Mouse (Mus musculus) kidney, postnatal 25 days (tissue): ENCODE measurements around the gene Usf3.

ENCODE experiments used
- DNase-seq, 2 experiments: peaks; one replicate each; pipeline ENCODE4 v3.0.0; 2021; ENCODE audit warnings: mixed read lengths in 2 of 2

Gene Usf3

DNA sequence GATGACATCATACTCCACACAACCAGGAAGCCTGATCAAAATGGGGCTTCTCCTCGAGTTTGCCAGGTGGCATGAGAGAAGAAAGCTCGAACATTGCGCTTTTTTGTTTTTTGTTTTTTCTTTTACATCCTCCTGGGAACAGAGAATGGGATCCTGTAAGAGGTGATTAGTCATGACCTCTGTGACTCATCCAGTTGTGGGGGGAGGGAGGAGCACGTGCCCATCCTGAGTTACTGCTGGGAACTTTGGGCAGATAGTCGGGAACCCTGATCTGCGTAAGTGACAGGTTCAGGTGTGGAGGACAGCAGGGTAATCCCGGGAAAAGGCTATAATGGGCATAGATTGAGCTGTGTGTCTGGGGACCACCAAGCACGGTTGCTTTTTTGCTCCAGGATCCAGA, 67.4 kb downstream of the Usf3 start:
- DNase-seq, result no peak

GRCm38 (mm10) chr16:44242633-44243032, 69.6 kb downstream of the Usf3 start:
- DNase-seq, result peak; percentile 75 to 81

DNA sequence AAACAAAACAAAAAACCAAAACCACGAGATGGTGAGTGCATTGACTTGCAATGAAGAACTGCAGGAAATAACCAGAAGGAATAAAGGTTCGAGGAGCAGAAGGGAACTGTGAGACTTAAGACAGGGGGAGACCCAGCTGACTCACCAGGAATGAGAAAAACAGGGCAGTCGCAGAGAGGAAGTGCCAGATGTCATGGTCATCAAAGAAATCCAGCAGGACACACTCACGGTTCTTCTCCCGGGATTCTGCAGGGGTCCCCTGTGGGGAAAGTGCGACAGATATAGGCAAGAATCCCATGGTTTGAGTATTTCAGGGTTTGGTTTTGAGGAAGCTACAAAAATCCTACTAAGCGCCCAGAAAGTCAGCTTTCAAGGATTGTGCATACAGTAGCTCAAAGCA, 70.3 kb downstream of the Usf3 start:
- DNase-seq, result no peak

- DNase-seq, result no peak
Observed at GRCm38 (mm10) chr16:44249985-44250384, 76.9 kb downstream of the Usf3 start.

GRCm38 (mm10) chr16:44252735-44253134, 79.7 kb downstream of the Usf3 start:
- DNase-seq, result no peak

DNA sequence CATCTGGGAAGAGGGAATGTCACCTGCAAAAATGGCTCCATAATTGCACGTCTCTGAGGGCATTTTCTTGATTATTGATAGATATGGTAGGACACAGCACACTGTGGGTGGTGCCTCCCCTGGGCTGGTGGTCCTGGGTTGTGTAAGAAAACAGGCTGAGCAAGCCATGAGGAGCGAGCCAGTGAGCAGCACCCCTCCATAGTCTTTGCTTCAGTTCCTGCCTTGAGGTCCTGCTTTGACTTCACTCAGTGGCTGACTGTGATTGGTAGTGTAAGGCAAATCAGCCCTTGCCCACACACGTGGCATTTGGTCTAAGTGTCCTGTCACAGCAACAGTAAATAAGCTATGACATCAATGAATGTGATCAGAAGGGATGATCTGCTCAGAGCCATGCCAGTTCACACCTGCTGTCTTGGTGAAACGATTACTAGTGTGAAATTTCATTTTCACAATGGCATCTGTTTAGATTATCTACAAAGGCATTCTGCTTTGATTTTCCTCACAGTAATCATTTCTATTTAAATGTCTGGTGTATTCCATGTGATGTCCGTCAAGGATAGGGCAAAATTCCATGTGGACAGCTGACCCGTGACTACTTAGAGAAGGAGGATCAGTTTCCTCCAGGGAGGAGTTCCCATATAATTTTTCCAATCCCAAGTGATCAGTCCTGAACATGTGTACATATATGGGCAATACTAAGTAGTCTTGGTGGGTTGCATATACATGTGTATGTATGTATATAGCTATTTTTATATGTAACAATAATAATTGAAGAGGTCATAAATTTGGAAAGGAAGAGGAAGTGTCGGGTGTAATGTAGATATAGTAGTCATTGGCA, 81.0 kb downstream of the Usf3 start:
- no peak for DNase-seq

DNA sequence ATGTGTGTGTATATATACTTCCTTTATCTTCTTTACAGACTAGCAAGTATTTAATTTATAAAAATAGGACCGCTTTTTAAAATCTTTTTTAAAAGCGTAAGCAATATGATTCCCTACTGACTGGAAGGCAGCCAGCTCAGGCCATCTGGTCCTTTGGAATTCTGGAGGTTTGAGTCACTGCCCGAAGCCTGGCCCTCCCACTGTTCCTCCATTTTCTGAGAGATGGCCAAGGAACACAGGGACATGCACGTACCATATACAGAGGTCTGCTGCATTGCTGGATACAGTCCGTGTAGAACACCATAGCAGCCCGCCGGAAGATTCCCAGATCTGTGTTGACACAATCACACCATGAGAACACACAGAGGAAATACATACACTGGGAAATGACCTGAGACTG, 81.7 kb downstream of the Usf3 start:
- peak in 1 of 2 experiments; percentile 22 for DNase-seq

GRCm38 (mm10) chr16:44257476-44257875, 84.4 kb downstream of the Usf3 start:
- peak in 1 of 2 experiments; percentile 24 for DNase-seq

DNA sequence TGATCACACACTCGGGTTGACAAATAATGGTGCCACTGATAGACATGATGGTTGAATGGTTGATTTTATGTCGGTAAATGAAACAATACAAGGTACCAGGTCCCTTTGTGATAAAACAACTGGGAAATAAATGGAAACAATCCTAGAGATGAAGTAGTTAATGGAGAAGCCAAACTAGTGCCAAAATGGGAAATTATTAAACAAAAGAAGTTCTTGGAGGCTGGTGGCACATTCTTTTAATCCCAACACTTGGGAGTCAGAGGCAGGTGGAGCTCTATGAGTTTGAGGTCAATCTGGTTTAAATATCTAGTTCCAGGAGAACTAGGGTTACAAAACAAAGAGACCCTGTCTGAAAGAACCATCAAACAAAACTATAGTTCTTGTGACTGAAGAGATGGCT, 91.9 kb downstream of the Usf3 start:
- DNase-seq, result no peak

DNA sequence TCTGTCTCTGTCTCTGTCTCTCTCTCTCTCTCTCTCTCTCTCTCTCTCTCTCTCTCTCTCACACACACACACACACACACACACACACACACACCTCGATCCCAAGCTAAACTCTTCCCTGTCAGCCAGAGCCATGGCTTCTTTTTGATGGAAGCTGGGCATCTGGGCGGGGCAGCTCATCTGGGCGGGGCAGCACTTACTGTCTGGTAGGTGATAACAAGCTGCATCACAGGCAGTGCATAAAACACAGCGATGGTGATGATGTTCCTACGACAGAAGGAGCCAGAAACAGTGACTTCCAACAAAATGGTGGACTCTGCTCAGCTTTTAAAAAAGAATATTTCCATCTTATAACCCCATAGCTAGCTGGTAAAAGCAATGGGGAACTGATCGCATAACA, 92.5 kb downstream of the Usf3 start:
- no peak for DNase-seq

DNA sequence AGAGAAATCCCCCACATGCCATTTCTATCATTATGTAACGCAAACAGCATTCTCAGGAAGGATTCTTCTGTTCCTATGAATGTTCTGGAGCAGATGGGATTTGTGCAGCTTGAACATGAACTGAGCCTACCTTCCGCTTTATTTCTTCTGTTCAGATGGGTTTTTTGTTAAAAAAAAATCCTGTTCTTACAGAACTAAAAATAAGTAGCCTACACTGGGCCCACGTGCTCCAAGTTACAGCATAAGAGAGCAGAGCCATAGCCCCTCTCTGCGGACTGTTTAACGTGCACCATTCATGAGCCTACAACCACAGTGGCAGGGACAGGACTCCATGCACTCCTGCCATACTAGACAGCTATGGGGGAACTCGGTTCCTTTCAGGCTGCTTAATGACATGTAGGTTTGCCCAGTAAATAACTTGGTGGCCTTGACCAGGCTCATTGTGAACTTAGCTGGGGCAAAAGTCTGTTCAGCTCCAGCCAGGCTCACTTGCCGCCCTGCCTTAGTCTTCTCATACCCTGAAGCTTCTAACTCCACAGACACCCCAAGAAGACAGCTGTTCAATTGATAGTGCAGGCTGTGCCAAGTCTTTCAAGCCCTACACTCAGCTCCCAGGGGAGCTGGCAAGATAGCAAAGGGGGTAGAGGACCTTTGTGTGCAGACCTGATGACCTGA, 95.6 kb downstream of the Usf3 start:
- no peak for DNase-seq

DNA sequence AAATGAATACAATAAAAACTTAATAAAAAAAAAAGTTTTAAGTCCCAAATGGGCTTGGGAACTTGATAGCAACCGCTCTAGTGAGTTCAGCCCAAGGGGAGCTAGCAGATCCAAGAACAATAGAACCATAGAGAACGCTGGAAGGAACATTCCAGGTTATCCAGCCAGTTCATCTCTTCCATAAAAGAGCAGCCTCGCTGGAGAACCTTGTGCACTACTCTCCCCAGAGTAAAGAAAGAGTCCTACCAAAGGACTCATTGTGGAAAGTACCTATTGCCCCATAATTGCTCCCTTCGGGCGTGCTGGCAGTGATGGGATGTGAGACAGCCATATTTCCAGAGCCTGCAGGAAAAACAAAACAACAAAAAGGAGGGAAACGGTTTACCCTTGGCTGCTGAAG, 96.5 kb downstream of the Usf3 start:
- no peak for DNase-seq

DNA sequence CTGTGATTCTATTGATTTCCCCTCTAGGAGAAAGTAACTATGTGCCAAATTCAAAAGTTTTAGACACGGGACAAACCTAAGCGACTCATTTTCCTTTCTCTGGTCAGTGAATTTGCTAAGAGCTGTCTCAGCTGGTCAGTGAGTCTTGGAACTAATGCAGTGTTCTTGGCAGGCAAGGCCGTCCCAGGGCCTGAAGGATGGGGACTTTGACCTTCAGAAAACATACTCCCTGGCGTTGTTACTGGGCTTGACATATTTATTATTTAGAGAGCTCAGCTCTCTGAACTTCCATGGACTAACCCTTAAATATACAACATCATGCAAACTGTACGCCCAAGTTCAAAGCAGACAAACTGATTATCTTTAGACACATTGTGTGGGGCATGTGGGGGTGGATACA, 97.6 kb downstream of the Usf3 start:
- DNase-seq, result peak; percentile 50 to 69

GRCm38 (mm10) chr16:44271371-44272038, 98.5 kb downstream of the Usf3 start:
- no peak for DNase-seq
